Mouse (Mus musculus) retina, postnatal 1 day (tissue): ENCODE results near the gene Ear14.

Source experiments
- DNase-seq: peaks from one replicate; pipeline ENCODE4 v3.0.0-alpha.2; 2012

Ear14 gene

GRCm38 (mm10) chr14:51253569-51253968, 50.4 kb downstream of the Ear14 start:
- DNase-seq: no peak
